Mouse (Mus musculus): ENCODE results near the gene Ncoa1.

DNA sequence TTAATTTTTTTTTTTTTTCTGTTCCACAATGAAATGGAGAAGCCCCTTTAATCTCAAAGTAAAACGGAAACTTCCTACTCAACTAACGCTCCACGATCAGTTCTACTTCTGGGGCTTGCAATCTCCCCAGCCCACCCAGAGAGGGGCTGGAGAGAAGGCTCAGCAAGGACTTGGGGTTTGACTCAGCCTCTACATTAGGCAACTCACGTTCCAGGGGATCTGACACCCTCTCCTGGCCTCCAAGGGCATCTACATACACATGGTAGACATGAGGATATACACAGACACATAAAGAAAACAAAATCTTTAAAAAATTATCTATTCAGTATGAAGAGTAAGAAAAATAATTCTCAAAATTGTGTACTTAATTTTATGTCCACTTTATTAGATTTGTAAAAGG is 73.8 kb downstream of the Ncoa1 start:
- no peak for TF ChIP-seq CTCF (IDR thresholded peaks at IDR 0.05; ENCODE audit: low read depth)
- no peak for TF ChIP-seq EP300 (IDR thresholded peaks at IDR 0.05; ENCODE audit: low read depth)
